Mouse (Mus musculus): ENCODE results near the gene Pask.

DNA sequence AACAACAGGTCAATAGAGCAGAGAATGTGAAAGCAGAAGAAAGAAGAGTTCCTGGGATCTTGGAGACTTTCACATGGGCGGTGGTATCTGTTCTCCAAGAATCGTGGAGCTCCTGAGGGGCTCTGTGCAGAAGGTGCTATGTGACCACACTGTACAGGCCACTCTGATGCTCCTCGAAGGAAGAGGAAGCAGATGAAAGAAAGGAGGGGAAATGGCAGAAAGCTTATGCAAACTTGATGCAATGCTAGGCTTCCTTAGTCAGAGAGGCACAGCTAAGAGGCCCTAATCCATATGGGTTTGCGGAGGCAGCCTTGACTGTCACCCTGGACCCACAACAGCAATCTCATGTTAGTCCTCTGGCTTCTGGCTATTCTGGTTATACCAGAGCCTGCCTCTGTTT, 52.3 kb downstream of the Pask start:
- TF ChIP-seq POLR2A (IDR thresholded peaks at IDR 0.05; ENCODE audit: control insufficient read depth, extremely low read depth, insufficient read depth, low read length, poor library complexity) (no peak), CTCF (IDR thresholded peaks at IDR 0.05; ENCODE audit: borderline replicate concordance, control insufficient read depth, extremely low read depth, insufficient read depth, low read length, poor library complexity) (no peak)
